Mouse (Mus musculus): ENCODE data around the gene Ddx54.

Ddx54 gene

DNA sequence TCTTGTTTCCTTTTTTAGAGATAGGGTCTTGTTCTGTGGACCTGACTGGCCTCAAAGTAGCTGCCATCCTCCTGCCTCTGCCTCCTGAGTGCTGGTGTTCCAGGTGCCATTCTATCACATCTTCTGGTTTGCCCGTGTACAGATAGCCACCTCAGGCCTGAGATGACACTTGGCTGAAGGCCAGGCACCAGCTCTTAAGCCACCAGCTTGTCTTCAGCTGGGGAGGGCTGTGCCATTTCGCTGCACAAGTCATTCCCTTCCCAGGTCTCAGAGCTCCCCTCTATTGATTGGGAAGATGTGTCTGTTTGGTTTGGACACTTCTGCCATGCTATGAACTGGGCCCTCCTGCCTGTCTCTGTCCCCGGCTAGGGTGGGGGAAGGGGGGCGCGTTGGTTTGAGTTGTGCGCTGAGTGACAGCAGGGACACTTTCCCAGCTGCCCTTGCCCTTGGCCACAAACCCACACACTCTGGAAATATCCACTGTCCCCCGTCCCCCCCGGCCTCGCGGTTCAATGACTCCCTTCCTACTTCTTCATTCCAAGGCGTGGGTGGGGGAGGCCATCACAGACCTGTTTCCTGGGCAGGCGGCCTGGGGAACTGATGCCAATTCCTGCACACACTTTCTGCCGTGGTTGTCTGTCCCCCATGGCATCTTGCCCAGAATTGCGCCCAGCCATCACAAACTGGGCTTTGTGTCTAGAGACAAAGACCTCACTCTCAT lies 31.0 kb downstream of the Ddx54 start:
- no peak for DNase-seq (ENCODE audit: low spot score in 2 of 2)

DNA sequence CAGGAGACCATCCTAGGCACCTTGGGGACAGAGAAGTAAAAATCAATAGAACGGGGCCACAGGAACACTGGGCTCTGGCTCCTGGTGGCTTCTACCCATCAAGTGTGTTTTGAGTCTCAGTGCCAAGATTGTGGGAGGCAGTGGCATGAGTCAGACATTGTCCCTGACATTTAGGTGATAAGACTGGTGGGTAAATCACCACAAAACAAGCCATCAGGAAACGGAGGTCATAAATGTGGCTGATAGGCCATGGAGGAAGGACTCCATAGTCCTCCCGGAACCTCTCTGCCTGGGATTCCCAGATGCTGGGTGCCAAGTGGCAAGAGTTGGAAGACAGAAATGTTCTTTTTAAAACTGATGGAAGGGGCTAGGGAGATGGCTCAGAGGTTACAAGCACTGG lies 31.7 kb downstream of the Ddx54 start:
- DNase-seq (ENCODE audit: low spot score in 2 of 2), result no peak

DNA sequence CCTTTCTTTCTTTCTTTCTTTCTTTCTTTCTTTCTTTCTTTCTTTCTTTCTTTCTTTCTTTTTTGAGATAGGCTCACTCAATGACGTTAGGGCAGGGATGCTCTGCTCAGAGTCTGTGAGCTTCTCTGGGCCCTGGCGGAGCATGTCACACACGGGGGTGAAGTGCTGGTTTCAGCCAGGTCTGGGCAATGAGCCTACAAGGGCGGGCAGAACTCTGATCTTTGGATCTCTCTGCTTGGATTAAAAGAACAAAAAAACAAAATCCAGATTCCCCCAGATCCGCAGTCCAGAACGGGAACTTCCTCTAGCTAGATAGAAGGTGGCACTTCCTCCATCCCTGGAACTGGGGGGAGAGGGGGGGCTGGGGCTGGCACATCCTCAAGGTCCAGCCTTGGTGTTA lies 33.3 kb downstream of the Ddx54 start:
- DNase-seq (ENCODE audit: low spot score in 2 of 2), result no peak

DNA sequence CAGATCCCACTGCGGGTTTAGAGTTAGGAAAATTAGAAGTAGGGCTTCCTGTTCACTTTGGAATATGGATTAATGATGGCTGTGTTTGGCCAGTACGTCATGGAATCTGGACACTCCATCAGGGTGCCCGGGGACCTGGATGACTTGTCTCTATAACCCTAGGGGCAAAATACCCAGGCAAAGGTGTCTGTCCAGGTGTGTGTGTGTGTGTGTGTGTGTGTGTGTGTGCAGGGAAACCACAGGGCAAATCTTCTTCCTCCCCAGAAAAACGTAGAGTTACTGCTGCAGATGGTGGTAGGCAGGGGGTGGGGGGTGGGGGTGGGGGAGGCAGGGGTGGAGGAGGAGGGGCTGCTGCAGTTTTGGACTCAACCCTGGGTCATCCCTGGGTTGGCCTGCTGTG lies 34.8 kb downstream of the Ddx54 start:
- no peak for DNase-seq (ENCODE audit: low spot score in 2 of 2)

DNA sequence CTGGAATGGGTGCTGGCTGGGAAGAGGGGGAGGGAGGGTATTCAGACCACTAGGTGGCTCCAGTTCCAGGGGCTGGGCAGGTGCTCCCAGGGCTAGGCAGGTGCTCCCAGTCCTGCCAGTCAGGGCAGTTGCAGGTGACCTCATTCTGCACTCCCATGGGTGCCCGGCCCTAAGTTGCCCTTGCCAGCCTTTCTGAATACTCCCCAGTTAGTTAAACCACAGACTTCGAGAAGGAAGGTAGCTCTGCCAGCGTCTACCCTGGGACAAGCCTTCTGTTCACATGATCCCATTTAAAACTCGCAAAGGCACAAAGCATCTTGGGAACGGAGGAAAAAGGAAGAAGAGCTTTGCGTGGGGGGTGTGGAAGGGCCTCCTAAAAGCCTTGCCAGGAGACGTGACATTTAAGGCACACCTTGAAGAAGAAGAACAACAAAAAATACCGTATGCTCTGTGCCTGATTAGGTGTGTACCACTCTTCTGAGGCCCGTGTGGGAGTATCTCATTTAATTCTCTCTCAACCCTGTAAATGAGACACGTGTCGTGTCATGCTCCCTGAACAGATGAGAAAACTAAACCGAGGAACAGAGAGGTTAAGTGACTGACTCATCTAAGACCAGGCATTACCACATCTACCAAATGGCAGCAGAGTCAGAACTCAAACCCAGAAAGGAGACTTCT lies 35.4 kb downstream of the Ddx54 start:
- DNase-seq (ENCODE audit: low spot score in 2 of 2), result no peak

DNA sequence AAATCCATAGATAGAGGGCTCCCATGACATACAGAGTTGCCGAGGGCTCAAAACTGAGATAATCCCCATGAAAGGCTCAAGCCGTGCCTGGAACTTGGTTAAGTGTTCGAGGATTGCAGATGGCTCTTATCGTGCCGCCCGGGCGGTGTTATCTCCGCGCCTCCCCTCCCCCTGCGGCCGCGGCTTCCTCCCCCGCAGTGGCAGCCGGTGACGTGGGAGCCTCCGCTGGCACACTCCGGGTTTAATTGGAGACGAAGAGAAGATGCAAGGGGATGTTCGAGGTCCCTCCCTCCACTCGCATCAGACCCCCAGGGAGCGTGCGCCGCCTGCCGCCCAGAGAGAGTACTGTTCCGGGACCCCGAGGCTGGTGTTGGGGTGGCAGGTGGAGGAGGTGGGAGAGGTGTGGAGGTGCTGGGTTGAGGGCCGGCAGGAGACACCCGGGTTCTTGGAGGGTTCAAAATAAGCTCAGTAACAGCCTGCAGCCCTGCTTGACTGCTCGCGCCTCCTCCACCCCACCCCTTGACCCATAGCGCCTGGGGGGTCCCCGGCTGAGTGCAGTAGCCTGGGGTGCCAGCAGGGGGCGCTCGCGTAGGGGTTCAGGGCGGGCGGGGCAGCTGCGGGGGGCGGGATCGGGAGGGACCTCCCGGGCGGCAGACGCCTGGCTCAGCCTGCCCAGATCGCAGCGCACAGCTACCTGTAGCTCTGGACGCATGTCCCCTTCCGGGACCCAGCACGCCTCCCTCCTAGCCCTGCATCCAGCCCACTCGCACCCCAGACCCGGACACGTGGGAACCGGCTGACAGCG lies 36.2 kb downstream of the Ddx54 start, which contains the start of gene Rasal1:
TSS of gene Rasal1 (plus strand) at position 244 of the 805 bp plus-strand sequence.
- peak; percentile 80 to 84 for DNase-seq (ENCODE audit: low spot score in 2 of 2)

DNA sequence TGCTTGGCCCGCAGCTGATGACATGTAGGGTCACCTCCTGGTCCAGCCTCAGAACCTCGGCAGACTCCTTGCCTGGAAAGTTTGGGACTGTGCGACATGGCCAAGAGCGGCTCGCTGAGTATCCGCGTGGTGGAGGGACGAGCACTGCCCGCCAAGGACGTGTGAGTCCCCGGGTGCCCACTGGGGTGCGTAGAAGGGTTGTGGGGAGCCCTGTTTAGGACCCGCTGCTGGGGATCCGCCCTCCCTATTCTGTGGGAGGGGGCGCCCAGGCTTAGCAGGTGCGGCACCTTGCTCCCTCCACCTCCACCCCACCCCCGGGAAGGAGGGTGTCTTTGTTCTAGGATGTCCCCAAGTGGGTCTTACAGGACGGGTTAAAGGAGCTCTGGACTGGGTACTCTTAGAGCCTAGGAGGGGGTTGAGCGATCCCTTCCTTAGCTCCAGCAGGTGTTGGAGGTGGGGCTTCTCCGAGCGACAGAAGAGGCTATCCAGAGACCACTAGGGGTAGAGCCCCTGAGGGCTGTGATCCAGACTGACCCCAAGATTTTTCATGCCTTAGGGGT lies 36.9 kb downstream of the Ddx54 start:
- DNase-seq (ENCODE audit: low spot score in 2 of 2), result no peak

DNA sequence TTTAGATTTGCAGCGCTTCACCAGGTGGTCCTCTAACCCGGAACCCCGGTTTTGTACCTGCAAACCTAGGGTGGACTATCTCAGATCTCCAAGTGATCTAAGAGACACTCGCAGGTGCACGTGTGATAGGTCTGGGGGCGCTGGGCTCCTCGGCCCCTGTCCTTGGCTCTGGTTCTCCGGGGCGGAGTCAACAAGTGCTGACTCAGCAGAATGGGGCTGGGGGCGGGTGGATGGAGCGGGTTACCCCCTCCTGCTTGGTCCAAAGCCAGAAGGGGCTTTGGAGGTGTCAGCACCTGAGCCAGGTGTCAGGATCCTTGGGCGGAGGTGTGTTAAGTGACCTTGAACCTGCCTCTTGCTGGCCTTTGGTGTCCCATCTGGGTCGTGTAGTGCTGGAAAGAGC lies 37.4 kb downstream of the Ddx54 start:
- DNase-seq (ENCODE audit: low spot score in 2 of 2), result no peak

DNA sequence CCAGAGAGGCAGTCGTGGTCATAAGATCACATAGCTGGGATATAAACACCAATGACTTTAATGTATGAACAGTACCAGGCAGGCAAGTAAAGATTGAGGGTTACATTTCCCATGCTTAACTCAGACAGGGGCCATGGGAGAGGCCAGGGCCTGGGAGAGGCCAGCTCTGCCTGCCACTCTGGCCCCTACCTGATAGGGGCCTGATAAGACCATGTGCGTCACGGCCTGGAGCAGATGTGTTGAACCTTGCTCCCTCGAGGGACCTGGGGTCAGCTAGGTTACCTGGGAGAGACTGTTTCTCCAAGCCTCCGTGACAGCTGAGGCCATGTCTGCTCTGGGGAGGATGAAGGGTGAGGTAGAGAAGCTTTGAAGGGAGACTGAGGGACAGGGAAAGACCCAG lies 38.7 kb downstream of the Ddx54 start:
- no peak for DNase-seq (ENCODE audit: low spot score in 2 of 2)

DNA sequence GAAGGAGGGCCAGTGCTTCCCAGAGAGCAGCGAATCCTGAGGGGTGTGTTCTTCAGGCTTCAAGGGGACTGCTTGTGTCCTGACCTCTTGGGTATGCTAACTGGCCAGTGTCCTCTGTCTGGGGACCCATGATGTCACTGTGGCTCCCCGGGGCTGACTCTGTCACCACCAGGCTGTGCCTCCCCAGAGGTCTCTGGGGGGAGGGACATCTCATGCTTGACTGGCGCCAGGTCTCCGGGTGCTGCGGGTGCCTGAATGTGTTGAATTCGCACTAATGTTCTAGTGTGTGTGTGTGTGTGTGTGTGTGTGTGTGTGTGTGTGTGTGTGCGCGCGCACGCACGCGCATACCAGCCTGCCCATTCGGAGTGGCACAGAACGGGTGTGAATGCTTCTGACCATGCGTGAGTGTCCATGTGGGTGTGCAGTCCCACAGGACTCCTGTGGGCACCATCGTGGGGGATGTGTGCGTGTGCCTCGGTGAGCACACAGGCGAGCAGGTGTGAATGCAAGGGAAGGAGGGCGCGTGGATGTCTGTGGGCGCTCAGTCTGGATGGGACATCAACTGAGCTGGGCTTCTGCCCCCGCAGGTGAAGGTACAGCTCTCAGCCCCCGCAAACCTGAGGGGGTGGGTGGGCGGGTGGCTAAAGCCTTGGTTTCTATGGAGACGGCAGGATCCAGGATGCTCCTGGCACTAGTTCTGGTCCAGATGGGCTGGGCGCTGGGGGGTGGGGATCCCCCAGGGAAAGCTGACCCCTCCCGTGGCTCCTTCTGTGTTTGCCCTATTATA lies 40.6 kb downstream of the Ddx54 start:
- DNase-seq (ENCODE audit: low spot score in 2 of 2), result no peak

DNA sequence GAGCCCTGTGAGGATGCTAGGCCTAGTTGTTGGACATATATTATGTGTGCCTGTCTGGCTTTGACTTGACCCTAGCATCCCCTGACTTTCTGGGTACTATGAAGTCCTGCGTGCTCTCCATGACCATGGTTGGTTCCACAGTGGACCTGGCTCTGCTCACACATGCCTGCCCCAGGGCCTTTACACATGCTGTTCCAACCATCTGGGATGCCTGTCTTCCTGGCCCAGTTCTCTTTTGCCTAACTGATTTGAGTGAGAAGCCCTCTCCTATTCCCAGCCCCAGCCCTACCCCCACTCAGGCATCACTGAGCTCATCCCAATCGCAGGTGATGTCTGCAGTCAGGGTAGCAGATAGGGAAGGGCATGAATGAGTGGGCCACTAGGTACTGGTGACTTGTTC lies 41.3 kb downstream of the Ddx54 start:
- DNase-seq (ENCODE audit: low spot score in 2 of 2), result no peak

DNA sequence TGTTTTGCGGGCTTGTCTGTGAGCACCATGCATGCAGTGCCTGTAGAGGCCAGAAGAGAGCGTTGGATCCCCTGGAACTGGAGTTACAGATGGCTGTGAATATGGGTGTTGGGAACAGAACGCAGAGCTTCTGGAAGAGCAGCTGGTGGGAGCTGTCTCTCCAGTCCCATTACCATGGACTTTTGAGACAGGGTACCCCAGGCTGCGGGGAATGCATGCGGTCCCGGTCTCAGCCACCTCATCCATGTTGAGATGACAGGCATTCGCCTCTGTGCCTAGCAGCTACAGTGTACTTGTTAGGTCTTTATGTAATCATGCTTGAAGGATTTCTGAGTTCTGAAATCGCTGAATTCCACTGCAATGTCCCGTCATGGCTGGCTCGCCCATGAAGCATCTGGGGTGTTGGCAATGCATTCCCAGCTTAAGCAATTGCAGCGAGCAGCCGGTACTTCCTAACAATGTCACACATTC lies 43.8 kb downstream of the Ddx54 start:
- no peak for DNase-seq (ENCODE audit: low spot score in 2 of 2)

DNA sequence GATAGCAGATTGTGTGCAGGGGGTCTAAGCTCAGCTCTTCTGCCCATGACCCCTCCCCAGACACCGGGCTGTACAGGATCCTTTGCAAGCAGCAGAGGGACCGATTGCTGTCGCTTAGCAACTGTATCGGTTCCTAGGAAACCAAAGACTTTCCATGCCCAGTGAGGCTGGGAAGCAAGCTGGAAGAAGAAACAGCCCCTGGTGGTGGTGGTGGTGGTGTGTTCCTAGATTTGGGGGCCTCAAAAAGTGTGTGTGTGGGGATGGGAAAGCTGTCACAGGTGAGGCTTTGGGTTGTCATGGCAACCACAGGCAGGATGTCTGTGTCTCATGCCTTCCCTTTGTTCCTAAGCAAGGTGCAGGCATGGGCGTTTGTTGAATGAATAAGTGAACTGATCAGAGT lies 48.3 kb downstream of the Ddx54 start:
- peak in 1 of 2 experiments; percentile 48 for DNase-seq (ENCODE audit: low spot score in 2 of 2)

DNA sequence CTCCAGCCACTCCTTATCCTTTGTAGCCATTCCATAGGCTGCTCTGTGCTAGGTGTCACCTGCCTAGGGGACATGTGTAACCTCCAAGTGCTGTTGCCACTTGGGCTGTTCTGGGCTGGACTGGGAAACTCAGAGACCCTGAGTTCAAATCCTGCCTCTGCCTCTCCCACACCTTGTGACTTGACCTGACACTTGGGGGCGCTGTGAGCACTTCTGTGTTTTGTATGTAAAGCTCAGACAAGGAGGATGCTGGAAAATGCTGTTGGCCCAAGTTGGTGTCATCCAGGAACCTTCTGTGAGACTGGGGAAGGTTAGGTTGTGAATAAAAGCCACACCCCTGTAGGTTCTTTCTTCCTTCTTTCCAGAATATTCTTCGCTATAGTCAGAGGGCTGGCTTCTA lies 52.3 kb downstream of the Ddx54 start:
- DNase-seq (ENCODE audit: low spot score in 2 of 2), result no peak

DNA sequence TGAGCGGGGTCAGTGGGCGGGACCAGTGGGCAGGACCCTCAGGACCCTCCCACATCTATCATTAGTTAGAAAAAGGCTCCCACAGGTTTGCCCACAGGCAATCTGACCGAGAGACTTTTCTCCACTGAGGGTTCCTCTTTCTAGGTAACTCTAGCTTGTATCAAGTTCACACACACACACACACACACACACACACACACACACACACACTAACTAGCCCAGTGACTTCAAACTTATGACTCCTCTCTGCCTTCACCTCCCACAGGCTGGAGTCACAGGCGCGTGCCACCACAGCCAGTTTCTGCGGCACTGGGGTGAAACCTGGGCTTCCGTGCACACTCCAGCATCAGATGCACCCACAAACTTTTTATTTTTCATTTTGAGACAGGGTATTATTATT lies 56.2 kb downstream of the Ddx54 start:
- DNase-seq (ENCODE audit: low spot score in 2 of 2), result no peak

DNA sequence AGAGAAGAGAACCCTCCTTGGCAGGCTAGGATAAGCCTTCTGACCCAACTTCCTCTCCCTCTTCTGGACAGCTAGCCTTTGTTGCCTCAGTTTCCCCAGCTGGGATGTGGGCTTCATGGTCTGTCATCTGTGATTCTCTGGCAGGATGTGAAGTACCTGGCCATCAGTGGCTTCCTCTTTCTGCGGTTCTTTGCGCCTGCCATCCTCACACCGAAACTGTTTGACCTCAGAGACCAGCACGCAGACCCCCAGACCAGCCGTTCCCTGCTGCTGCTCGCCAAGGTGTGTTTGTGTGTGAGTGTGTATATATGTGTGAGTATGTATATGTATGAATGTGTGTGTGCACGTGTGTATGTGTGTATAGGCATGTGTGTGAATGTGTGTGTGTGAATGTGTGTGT lies 57.6 kb downstream of the Ddx54 start:
- DNase-seq (ENCODE audit: low spot score in 2 of 2), result no peak

DNA sequence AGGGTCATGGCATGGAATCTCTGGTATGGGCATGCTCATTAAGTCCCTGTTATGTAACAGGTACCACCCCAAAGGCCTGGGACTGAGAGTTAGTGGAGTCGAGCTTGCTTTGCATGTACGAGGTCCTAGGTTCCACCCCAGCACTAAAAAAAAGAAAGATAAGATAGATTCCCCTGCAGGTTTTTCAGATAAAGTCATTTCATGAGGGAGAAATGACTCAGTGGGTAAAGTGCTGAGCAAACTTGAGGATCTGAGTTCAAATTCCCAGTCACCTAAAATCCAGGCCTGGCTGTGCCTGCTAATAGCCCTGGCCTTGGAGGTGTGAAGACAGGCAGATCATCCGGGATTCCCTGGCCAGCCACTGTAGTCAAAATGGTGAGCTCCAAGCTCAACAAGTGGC lies 59.3 kb downstream of the Ddx54 start:
- no peak for DNase-seq (ENCODE audit: low spot score in 2 of 2)

DNA sequence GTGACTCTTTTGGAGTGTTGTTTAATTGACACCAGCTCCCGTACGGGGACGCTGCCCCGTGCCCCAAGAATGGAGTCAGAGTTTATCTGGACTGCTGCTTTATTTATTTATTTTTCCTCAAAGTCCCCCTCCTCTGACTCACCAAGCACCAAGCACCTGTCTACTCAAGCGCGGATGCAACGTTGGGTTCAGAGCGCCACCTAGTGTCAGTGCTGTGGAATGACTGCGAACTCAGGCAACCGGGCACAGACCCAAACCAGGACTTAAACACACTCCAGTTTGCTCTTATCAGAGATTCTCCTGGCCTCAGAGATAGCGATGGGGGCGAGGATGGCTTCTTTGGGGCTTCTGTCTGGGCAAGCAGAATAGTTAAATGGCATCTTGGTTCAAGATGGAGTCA lies 61.1 kb downstream of the Ddx54 start:
- DNase-seq (ENCODE audit: low spot score in 2 of 2), result peak in 1 of 2 experiments; percentile 70

DNA sequence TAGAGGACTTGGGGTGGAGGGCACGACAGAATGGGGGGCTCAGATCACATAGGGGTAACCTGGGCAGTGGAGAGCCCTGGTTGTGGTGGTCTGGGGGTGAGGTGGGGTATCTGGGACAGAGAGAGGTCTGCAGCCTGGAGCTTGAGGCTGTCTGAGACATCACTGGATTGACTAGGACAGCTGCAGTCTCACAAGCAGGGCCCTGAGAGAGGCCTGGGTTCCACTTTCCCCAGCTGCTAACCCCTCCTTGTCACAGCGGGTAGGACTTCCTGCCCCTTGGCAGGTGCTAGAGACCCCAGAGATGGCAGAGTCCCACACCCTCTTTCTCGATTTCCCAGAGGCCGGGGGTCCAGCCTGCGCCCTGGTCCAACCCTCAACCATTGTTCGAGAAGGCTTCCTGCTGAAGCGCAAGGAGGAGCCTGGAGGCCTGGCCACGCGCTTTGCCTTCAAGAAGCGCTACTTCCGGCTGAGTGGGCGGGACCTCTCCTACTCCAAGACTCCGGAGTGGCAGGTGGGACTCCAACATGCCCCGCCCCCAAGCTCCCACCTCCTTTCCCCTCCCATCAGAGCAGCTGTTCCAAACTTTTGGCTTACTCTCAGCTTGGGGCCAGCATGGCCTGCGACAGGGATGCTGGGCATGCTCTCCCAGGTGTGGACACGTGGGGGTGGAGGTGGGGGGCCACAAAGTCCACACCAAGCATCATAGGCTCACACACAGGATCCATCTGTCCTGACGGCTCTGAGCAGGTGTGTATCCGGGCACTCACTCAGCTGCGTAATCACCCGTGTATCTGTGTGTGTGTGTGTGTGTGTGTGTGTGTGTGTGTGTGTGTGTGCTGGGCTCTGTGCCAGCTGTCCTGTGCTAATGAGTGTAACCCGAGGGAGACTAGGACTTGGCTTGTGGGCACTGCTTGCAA lies 61.9 kb downstream of the Ddx54 start:
- DNase-seq (ENCODE audit: low spot score in 2 of 2), result no peak

DNA sequence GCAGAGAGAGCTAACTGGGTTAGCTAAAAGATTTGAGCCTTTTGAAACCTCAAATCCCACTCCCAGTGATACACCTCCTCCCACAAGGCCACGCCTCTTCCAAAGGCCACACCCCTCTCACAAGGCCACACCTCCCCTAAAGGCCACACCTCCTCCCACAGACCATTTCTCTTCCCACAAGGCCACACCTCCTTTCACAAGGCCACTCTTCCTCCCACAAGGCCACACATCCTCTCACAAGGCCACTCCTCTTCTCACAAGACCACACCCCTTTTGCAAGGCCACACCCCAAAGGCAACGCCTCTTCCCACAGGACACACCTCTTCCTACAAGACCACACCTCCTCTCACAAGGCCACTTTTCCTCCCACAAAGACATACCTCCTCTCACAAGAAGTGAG lies 65.0 kb downstream of the Ddx54 start:
- DNase-seq (ENCODE audit: low spot score in 2 of 2), result no peak
